Mouse (Mus musculus): Measurements from ENCODE around the gene Zfp36l2. TPM values are rescaled to one million over a fixed set of nuclear protein-coding genes. Genes with fewer than 3 reads are reported as not detected.

Gene Zfp36l2
- polyA plus RNA-seq, 1 experiment = 45.9 TPM

- H3K27me3 ChIP-seq (ENCODE audit: control insufficient read depth, insufficient read depth, insufficient read length) = no peaks in the 10 kb centered on the region
- no peak overlapping the region for H3K4me2 ChIP-seq (ENCODE audit: low read depth)
- TF ChIP-seq TCF3 (IDR thresholded peaks at IDR 0.05; ENCODE audit: insufficient read length, low read depth) (no peak), USF1 (IDR thresholded peaks at IDR 0.05; ENCODE audit: low read depth) (no peak), REST (IDR thresholded peaks at IDR 0.05; ENCODE audit: insufficient read depth, insufficient read length) (no peak), POLR2A (IDR thresholded peaks at IDR 0.05; ENCODE audit: insufficient read length, low read depth) (no peak), MYOG (IDR thresholded peaks at IDR 0.05; ENCODE audit: control insufficient read depth in 1 of 3, insufficient read depth in 1 of 3, insufficient read length in 2 of 3, low read depth in 2 of 3) (no peak), CEBPB (IDR thresholded peaks at IDR 0.05; ENCODE audit: insufficient read depth, poor library complexity, severe bottlenecking) (no peak), SRF (IDR thresholded peaks at IDR 0.05; ENCODE audit: control insufficient read depth, insufficient read length, low read depth) (no peak), MYOD1 (IDR thresholded peaks at IDR 0.05; ENCODE audit: control insufficient read depth in 1 of 3, insufficient read length in 2 of 3, low read depth in 2 of 3) (no peak), TCF12 (IDR thresholded peaks at IDR 0.05; ENCODE audit: insufficient read depth, poor library complexity, severe bottlenecking) (no peak), POLR2AphosphoS2 (IDR thresholded peaks at IDR 0.05; ENCODE audit: insufficient read length, low read depth) (no peak), E2F4 (IDR thresholded peaks at IDR 0.05; ENCODE audit: insufficient read depth) (no peak)
- H3ac ChIP-seq (ENCODE audit: control insufficient read depth, insufficient read length) = no peak overlapping the region
- no peak overlapping the region for H3K4me3 ChIP-seq
- no peaks in the 10 kb centered on the region for H3K36me3 ChIP-seq (ENCODE audit: control insufficient read depth, insufficient read depth)
- no peaks in the 10 kb centered on the region for H3K79me2 ChIP-seq (ENCODE audit: control insufficient read depth, insufficient read depth)
Measured at GRCm38 (mm10) chr17:84154302-84155028, 33.3 kb downstream of the Zfp36l2 start.

- Histone ChIP-seq H3K36me3 (ENCODE audit: control insufficient read depth, insufficient read depth) (no peaks in the 10 kb centered on the region), H3K79me2 (ENCODE audit: control insufficient read depth, insufficient read depth) (no peaks in the 10 kb centered on the region), H3K4me2 (ENCODE audit: low read depth) (peak overlapping the region; percentile 3), H3K4me3 (no peak overlapping the region), H3K27me3 (ENCODE audit: control insufficient read depth, insufficient read depth, insufficient read length) (no peaks in the 10 kb centered on the region), H3ac (ENCODE audit: control insufficient read depth, insufficient read length) (no peak overlapping the region)
- TF ChIP-seq USF1 (IDR thresholded peaks at IDR 0.05; ENCODE audit: low read depth) (no peak), MYOG (IDR thresholded peaks at IDR 0.05; ENCODE audit: control insufficient read depth in 1 of 3, insufficient read depth in 1 of 3, insufficient read length in 2 of 3, low read depth in 2 of 3) (no peak), SRF (IDR thresholded peaks at IDR 0.05; ENCODE audit: control insufficient read depth, insufficient read length, low read depth) (no peak)
Measured at GRCm38 (mm10) chr17:84152976-84153786, 34.6 kb downstream of the Zfp36l2 start.

GRCm38 (mm10) chr17:84152206-84152975 is 35.4 kb downstream of the Zfp36l2 start:
- Histone ChIP-seq H3K4me3 (no peak overlapping the region), H3K79me2 (ENCODE audit: control insufficient read depth, insufficient read depth) (no peaks in the 10 kb centered on the region), H3K4me2 (ENCODE audit: low read depth) (peak overlapping the region; percentile 3), H3K27me3 (ENCODE audit: control insufficient read depth, insufficient read depth, insufficient read length) (no peaks in the 10 kb centered on the region), H3K36me3 (ENCODE audit: control insufficient read depth, insufficient read depth) (no peaks in the 10 kb centered on the region), H3ac (ENCODE audit: control insufficient read depth, insufficient read length) (no peak overlapping the region)
- no peak for TF ChIP-seq MAX (IDR thresholded peaks at IDR 0.05; ENCODE audit: low read depth)
- no peak for TF ChIP-seq USF1 (IDR thresholded peaks at IDR 0.05; ENCODE audit: low read depth)
- TF ChIP-seq TCF3 (IDR thresholded peaks at IDR 0.05; ENCODE audit: insufficient read length, low read depth) = no peak
- no peak for TF ChIP-seq POLR2AphosphoS2 (IDR thresholded peaks at IDR 0.05; ENCODE audit: insufficient read length, low read depth)
- TF ChIP-seq CEBPB (IDR thresholded peaks at IDR 0.05; ENCODE audit: insufficient read depth, poor library complexity, severe bottlenecking) = no peak
- no peak for TF ChIP-seq MYOD1 (IDR thresholded peaks at IDR 0.05; ENCODE audit: control insufficient read depth in 1 of 3, insufficient read length in 2 of 3, low read depth in 2 of 3)

GRCm38 (mm10) chr17:84151306-84151705 is 36.4 kb downstream of the Zfp36l2 start:
- H3ac ChIP-seq (ENCODE audit: control insufficient read depth, insufficient read length) = no peak overlapping the region
- TF ChIP-seq E2F4 (IDR thresholded peaks at IDR 0.05; ENCODE audit: insufficient read depth) (no peak), REST (IDR thresholded peaks at IDR 0.05; ENCODE audit: insufficient read depth, insufficient read length) (no peak), POLR2AphosphoS2 (IDR thresholded peaks at IDR 0.05; ENCODE audit: insufficient read length, low read depth) (no peak), TCF12 (IDR thresholded peaks at IDR 0.05; ENCODE audit: insufficient read depth, poor library complexity, severe bottlenecking) (no peak)
- H3K4me2 ChIP-seq (ENCODE audit: low read depth) = no peak overlapping the region
- no peaks in the 10 kb centered on the region for H3K79me2 ChIP-seq (ENCODE audit: control insufficient read depth, insufficient read depth)
- H3K4me3 ChIP-seq = no peak overlapping the region
- no peaks in the 10 kb centered on the region for H3K36me3 ChIP-seq (ENCODE audit: control insufficient read depth, insufficient read depth)
- H3K27me3 ChIP-seq (ENCODE audit: control insufficient read depth, insufficient read depth, insufficient read length) = no peaks in the 10 kb centered on the region

- TF ChIP-seq E2F4 (IDR thresholded peaks at IDR 0.05; ENCODE audit: insufficient read depth) (no peak), TCF12 (IDR thresholded peaks at IDR 0.05; ENCODE audit: insufficient read depth, poor library complexity, severe bottlenecking) (no peak), TCF3 (IDR thresholded peaks at IDR 0.05; ENCODE audit: insufficient read length, low read depth) (no peak), MAX (IDR thresholded peaks at IDR 0.05; ENCODE audit: low read depth) (no peak)
- Histone ChIP-seq H3ac (ENCODE audit: control insufficient read depth, insufficient read length) (no peak overlapping the region), H3K36me3 (ENCODE audit: control insufficient read depth, insufficient read depth) (no peaks in the 10 kb centered on the region), H3K27me3 (ENCODE audit: control insufficient read depth, insufficient read depth, insufficient read length) (no peaks in the 10 kb centered on the region), H3K4me3 (no peak overlapping the region), H3K4me2 (ENCODE audit: low read depth) (no peak overlapping the region), H3K79me2 (ENCODE audit: control insufficient read depth, insufficient read depth) (no peaks in the 10 kb centered on the region)
Measured at GRCm38 (mm10) chr17:84150291-84150690, 37.5 kb downstream of the Zfp36l2 start.

Data from myocyte (in vitro differentiated cells).